Mouse (Mus musculus) testis, adult 2 months (tissue): ENCODE measurements around the gene Aftph.

Source experiments
- CTCF ChIP-seq: fragments of 200-500 bp; IDR thresholded peaks from 2 replicates; pipeline ENCODE4 v1.5.1; 2012; ENCODE audit warnings: low read depth, mild to moderate bottlenecking, inconsistent platforms, low read length, moderate library complexity; ENCODE audit not compliant: control insufficient read depth, insufficient read depth, insufficient replicate concordance
- POLR2A ChIP-seq: fragments of 200-500 bp; IDR thresholded peaks from 2 replicates; pipeline ENCODE4 v1.6.1; 2012; ENCODE audit warnings: low read depth, mild to moderate bottlenecking, inconsistent platforms, low read length, moderate library complexity; ENCODE audit not compliant: control insufficient read depth

- no peak for TF ChIP-seq CTCF
- TF ChIP-seq POLR2A = no peak
These were observed 85.3 kb downstream of the Aftph start for GRCm38 (mm10) chr11:20655795-20656710.
